Mouse (Mus musculus) erythroblast, adult 5-6 weeks (primary cell): ENCODE measurements around the gene 2010111I01Rik. TPM values are rescaled to one million over a fixed set of nuclear protein-coding genes. Genes with fewer than 3 reads are reported as not detected.
A peak's percentile ranks its signal among the peaks of the same experiment; 100 is the strongest.
"Not testable (repeated sequence)": the region's sequence is repeated elsewhere in the genome, so short reads cannot be mapped to it uniquely, and the experiment has no call there.

Experiments
- ATAC-seq: replicated peaks from 2 replicates; pipeline ENCODE4 v1.8.0; 2016; ENCODE audit warnings: moderate number of reproducible peaks, mild to moderate bottlenecking, moderate TSS enrichment, inconsistent platforms; ENCODE audit not compliant: poor library complexity, low FRiP score, severe bottlenecking
- total RNA-seq, 2 experiments: library from RNA; stranded (forward) in 1 of 2; stranded (reverse) in 1 of 2; fragments of 150-400 nt in 1 of 2; fragments of 200-764, 138-1000 nt in 1 of 2; gene quantifications; 2 replicates each; pipeline versions ENCODE4 v1.2.3 to v1.2.4; 2015 to 2017; ENCODE audit warnings: low replicate concordance in 2 of 2

Gene 2010111I01Rik
- total RNA-seq (2015; ENCODE audit: low replicate concordance) (3.8 and 10.2 TPM in 2 replicates), total RNA-seq (2017; ENCODE audit: low replicate concordance) (6.4 and 10.6 TPM in 2 replicates)

- peak; percentile 88 for ATAC-seq
Observed at GRCm38 (mm10) chr13:62964640-62965311, at the start of gene 2010111I01Rik. Gene 2010111I01Rik, plus strand, starts transcription at chr13:62964893.

- ATAC-seq: no peak
Observed at GRCm38 (mm10) chr13:62916675-62917074, 48.0 kb upstream of the 2010111I01Rik start.

GRCm38 (mm10) chr13:62917416-62918110 is 47.1 kb upstream of the 2010111I01Rik start:
- ATAC-seq: no peak

GRCm38 (mm10) chr13:62919647-62920341 is 44.9 kb upstream of the 2010111I01Rik start:
- ATAC-seq: peak; percentile 49

GRCm38 (mm10) chr13:62922645-62923044 is 42.0 kb upstream of the 2010111I01Rik start:
- no peak for ATAC-seq

GRCm38 (mm10) chr13:62923182-62923581 is 41.5 kb upstream of the 2010111I01Rik start:
- ATAC-seq: no peak

- ATAC-seq: no peak
Observed at GRCm38 (mm10) chr13:62926479-62926878, 38.2 kb upstream of the 2010111I01Rik start.

- no peak for ATAC-seq
Observed at GRCm38 (mm10) chr13:62927470-62927869, 37.2 kb upstream of the 2010111I01Rik start.

- ATAC-seq: not testable (repeated sequence)
Observed at GRCm38 (mm10) chr13:62929144-62929543, 35.5 kb upstream of the 2010111I01Rik start.

- ATAC-seq: no peak
Observed at GRCm38 (mm10) chr13:62929766-62930389, 34.8 kb upstream of the 2010111I01Rik start.

- no peak for ATAC-seq
Observed at GRCm38 (mm10) chr13:62932452-62932851, 32.2 kb upstream of the 2010111I01Rik start.

- ATAC-seq: no peak
Observed at GRCm38 (mm10) chr13:62939371-62939770, 25.3 kb upstream of the 2010111I01Rik start.

GRCm38 (mm10) chr13:62939797-62940196 is 24.9 kb upstream of the 2010111I01Rik start:
- no peak for ATAC-seq

GRCm38 (mm10) chr13:62940721-62941120 is 24.0 kb upstream of the 2010111I01Rik start:
- no peak for ATAC-seq

GRCm38 (mm10) chr13:62941341-62942005 is 23.2 kb upstream of the 2010111I01Rik start:
- no peak for ATAC-seq

GRCm38 (mm10) chr13:62943274-62943830 is 21.3 kb upstream of the 2010111I01Rik start:
- no peak for ATAC-seq

- no peak for ATAC-seq
Observed at GRCm38 (mm10) chr13:62944109-62944508, 20.6 kb upstream of the 2010111I01Rik start.

GRCm38 (mm10) chr13:62949560-62950188 is 15.0 kb upstream of the 2010111I01Rik start:
- ATAC-seq: no peak

GRCm38 (mm10) chr13:62951606-62952005 is 13.1 kb upstream of the 2010111I01Rik start:
- ATAC-seq: no peak
